24 mouse cellular contexts compared by ENCODE assay signal in genomic region chr10:82971549-82971948, GRCm38 (mm10). TPM values are rescaled to one million over a fixed set of nuclear protein-coding genes. Genes with fewer than 3 reads are reported as not detected.
DNase-seq lines count a peak whose midpoint lies in the region; ATAC-seq lines count a peak whose summit lies in the region.
"Had no signal": no experiment of that assay in that cellular context is flagged by ENCODE, and none has a peak within 500 bp of the region (broad histone marks: within the 10 kb centered on the region; RNA-seq: fewer than 3 reads in every experiment).

No protein-coding gene starts in this region.

- intact Hi-C loops in heart, postnatal 14 days (cut with DNase I): no loop called here
- intact Hi-C loops in heart, postnatal 10 days (cut with DNase I): no loop called here

- no peaks in the 10 kb centered on the region for H3K27me3 ChIP-seq in heart, embryonic 12.5 days (replicated peaks)
- H3K27me3 ChIP-seq in heart, embryonic 15.5 days: no peaks in the 10 kb centered on the region
- no peaks in the 10 kb centered on the region for H3K27me3 ChIP-seq in intestine, embryonic 15.5 days (replicated peaks)
- H3K27me3 ChIP-seq in intestine, embryonic 16.5 days (replicated peaks; ENCODE audit: control insufficient read depth, insufficient read depth, low read length): no peaks in the 10 kb centered on the region
- H3K27me3 ChIP-seq: forebrain, embryonic 13.5 days; hindbrain, embryonic 13.5 days; kidney, embryonic 15.5 days had no signal

- H3K4me3 ChIP-seq in heart, embryonic 12.5 days: no peak overlapping the region
- no peak overlapping the region for H3K4me3 ChIP-seq in heart, embryonic 15.5 days
- no peak overlapping the region for H3K4me3 ChIP-seq in intestine, embryonic 15.5 days (replicated peaks)
- H3K4me3 ChIP-seq in intestine, embryonic 16.5 days (ENCODE audit: low read length): no peak overlapping the region; the same call in 1 of the 2 replicates
- H3K4me3 ChIP-seq: forebrain, embryonic 10.5 days; forebrain, embryonic 13.5 days; hindbrain, embryonic 10.5 days; hindbrain, embryonic 13.5 days; kidney, embryonic 15.5 days had no signal

- ATAC-seq in heart, embryonic 12.5 days (ENCODE audit: insufficient number of reproducible peaks, low FRiP score): no peak; the same call in 1 of the 2 replicates
- no peak for ATAC-seq in heart, embryonic 15.5 days (replicated peaks; ENCODE audit: insufficient number of reproducible peaks, insufficient read depth, low FRiP score, low read depth)
- ATAC-seq in intestine, embryonic 15.5 days: peak; percentile 78
- ATAC-seq in intestine, embryonic 16.5 days: peak; percentile 80
- ATAC-seq in activated CD4-positive, CD25-positive, alpha-beta regulatory T cell, adult 4 months: no peak
- ATAC-seq: CD4-positive, CD25-positive, alpha-beta regulatory T cell, adult 4 months; forebrain, embryonic 13.5 days; forebrain, embryonic 16.5 days; hindbrain, embryonic 16.5 days had no signal

- no peak overlapping the region for H3K27ac ChIP-seq in heart, embryonic 12.5 days (ENCODE audit: poor library complexity, severe bottlenecking)
- H3K27ac ChIP-seq in heart, embryonic 15.5 days: no peak overlapping the region
- no peak overlapping the region for H3K27ac ChIP-seq in intestine, embryonic 15.5 days
- peak overlapping the region; percentile 23; the same call in 1 of the 2 replicates for H3K27ac ChIP-seq in intestine, embryonic 16.5 days (ENCODE audit: low read length)
- H3K27ac ChIP-seq: forebrain, embryonic 10.5 days; forebrain, embryonic 13.5 days; hindbrain, embryonic 10.5 days; hindbrain, embryonic 13.5 days; kidney, embryonic 15.5 days had no signal

- no peaks in the 10 kb centered on the region for H3K9me3 ChIP-seq in heart, embryonic 12.5 days (replicated peaks)
- no peaks in the 10 kb centered on the region for H3K9me3 ChIP-seq in heart, embryonic 15.5 days (replicated peaks)
- H3K9me3 ChIP-seq in intestine, embryonic 15.5 days: no peaks in the 10 kb centered on the region
- H3K9me3 ChIP-seq in intestine, embryonic 16.5 days (ENCODE audit: control insufficient read depth, low read length): no peaks in the 10 kb centered on the region
- H3K9me3 ChIP-seq: forebrain, embryonic 10.5 days; forebrain, embryonic 13.5 days; hindbrain, embryonic 10.5 days; hindbrain, embryonic 13.5 days; kidney, embryonic 15.5 days had no signal

- H3K36me3 ChIP-seq in heart, embryonic 12.5 days: no peaks in the 10 kb centered on the region
- no peaks in the 10 kb centered on the region for H3K36me3 ChIP-seq in heart, embryonic 15.5 days
- H3K36me3 ChIP-seq in intestine, embryonic 15.5 days: no peaks in the 10 kb centered on the region
- no peaks in the 10 kb centered on the region for H3K36me3 ChIP-seq in intestine, embryonic 16.5 days (ENCODE audit: control insufficient read depth, insufficient read depth, low read length)
- H3K36me3 ChIP-seq: forebrain, embryonic 10.5 days; hindbrain, embryonic 10.5 days; hindbrain, embryonic 13.5 days; kidney, embryonic 15.5 days had no signal

- 24% methylated on average over 11 of the region's 11 CpGs for whole genome bisulfite sequencing in heart, embryonic 12.5 days
- WGBS in heart, embryonic 15.5 days: 28% methylated on average over 11 of the region's 11 CpGs
- 64% methylated on average over 11 of the region's 11 CpGs for WGBS in intestine, embryonic 15.5 days
- WGBS in intestine, embryonic 16.5 days: 57% methylated on average over 11 of the region's 11 CpGs

- no peak for DNase-seq in heart, postnatal 14 days
- DNase-seq in heart, postnatal 10 days: no peak
- DNase-seq: adrenal gland, postnatal 10 days; adrenal gland, postnatal 36 days; cerebellum, adult 18-20 months; cerebellum, adult 9-10 months; cerebellum, postnatal 14 days; gastrocnemius, postnatal 10 days; gastrocnemius, postnatal 36 days; kidney, adult 11 months; kidney, adult 8-10 months had no signal

- H3K9ac ChIP-seq in heart, embryonic 12.5 days: no peak overlapping the region
- H3K9ac ChIP-seq in heart, embryonic 15.5 days: no peak overlapping the region
- no peak overlapping the region for H3K9ac ChIP-seq in intestine, embryonic 15.5 days
- no peak overlapping the region for H3K9ac ChIP-seq in intestine, embryonic 16.5 days (ENCODE audit: low read depth, low read length)
- H3K9ac ChIP-seq: forebrain, embryonic 13.5 days; hindbrain, embryonic 13.5 days; kidney, embryonic 15.5 days had no signal

- peak overlapping the region; percentile 34 for H3K4me2 ChIP-seq in heart, embryonic 12.5 days
- H3K4me2 ChIP-seq in heart, embryonic 15.5 days: peak overlapping the region; percentile 26; the same call in 1 of the 2 replicates
- no peak overlapping the region; the same call in 1 of the 2 replicates for H3K4me2 ChIP-seq in intestine, embryonic 15.5 days (replicated peaks)
- H3K4me2 ChIP-seq in intestine, embryonic 16.5 days (ENCODE audit: low read depth, low read length): peak overlapping the region; percentile 32
- H3K4me2 ChIP-seq: forebrain, embryonic 13.5 days; hindbrain, embryonic 13.5 days; kidney, embryonic 15.5 days had no signal

- peaks cover 22% of the 10 kb centered on the region for H3K4me1 ChIP-seq in heart, embryonic 12.5 days (replicated peaks)
- peaks cover 19% of the 10 kb centered on the region for H3K4me1 ChIP-seq in heart, embryonic 15.5 days (replicated peaks)
- peaks cover 11% of the 10 kb centered on the region for H3K4me1 ChIP-seq in intestine, embryonic 15.5 days (replicated peaks)
- peaks cover 5% of the 10 kb centered on the region for H3K4me1 ChIP-seq in intestine, embryonic 16.5 days (ENCODE audit: control insufficient read depth, insufficient read depth, low read length)
- H3K4me1 ChIP-seq: forebrain, embryonic 13.5 days; hindbrain, embryonic 13.5 days had no signal

RNA-seq across cellular contexts. Expression of gene Chst11, which starts 13.7 kb away (rescaled TPM):
- polyA plus RNA-seq in heart, embryonic 12.5 days (2016; fragmentation: Nextera tagmentation; extraction: Ambion mirVana): 3.5 and 4.1 TPM in 2 replicates
- total RNA-seq in heart, postnatal 14 days (2021): 1 to 10 TPM; 3.4 to 4.1 TPM
- polyA plus RNA-seq in heart, embryonic 15.5 days (2015; fragmentation: Nextera tagmentation; extraction: Ambion mirVana): 2.0 and 2.1 TPM in 2 replicates
- total RNA-seq in heart, postnatal 10 days (2021): 1 to 10 TPM; 3.7 to 5.8 TPM
- 0.99 and 1.4 TPM in 2 replicates for polyA plus RNA-seq in intestine, embryonic 15.5 days (2015; fragmentation: Nextera tagmentation; extraction: Ambion mirVana)
- 0.80 and 0.88 TPM in 2 replicates for polyA plus RNA-seq in intestine, embryonic 16.5 days (2015; fragmentation: Nextera tagmentation; extraction: Ambion mirVana)
- under 1 TPM; 0.53 to 0.78 TPM for polyA plus RNA-seq in activated CD4-positive, CD25-positive, alpha-beta regulatory T cell, adult 4 months (2017; shearing (Covaris generic))

Comparison
In these comparisons a context has a peak if more than half of its experiments do, and no peak if none do; other contexts are left out.
1. ATAC-seq: peak in intestine, embryonic 15.5 days (single experiment) and intestine, embryonic 16.5 days (single experiment); none in heart, embryonic 12.5 days (single experiment), heart, embryonic 15.5 days (single experiment) and activated CD4-positive, CD25-positive, alpha-beta regulatory T cell, adult 4 months (single experiment).